Comparison of ENCODE assay signal across 26 mouse cellular contexts in the genomic region with DNA sequence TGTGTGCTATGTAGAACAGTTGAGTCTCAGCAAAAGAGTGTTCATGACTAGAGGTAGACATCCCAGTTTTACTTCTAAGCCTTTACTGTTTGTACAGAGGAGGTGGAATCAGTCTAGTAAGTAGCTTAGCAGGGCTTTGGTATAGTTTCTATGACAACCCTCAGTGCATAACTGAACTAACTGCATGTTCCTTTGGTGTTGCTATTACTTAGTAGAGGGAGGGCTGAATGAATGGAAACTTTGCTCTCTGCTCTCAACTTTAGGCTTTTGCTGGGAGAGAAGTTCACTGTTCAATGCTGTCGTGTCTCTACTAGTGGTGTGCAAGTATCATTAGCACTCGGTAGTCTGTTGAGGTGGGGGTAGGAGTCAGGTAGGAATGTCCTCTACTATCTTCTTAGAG.
DNase-seq lines count a peak whose midpoint lies in the region; ATAC-seq and TF ChIP-seq lines count a peak whose summit lies in the region.
"Had no signal": no experiment of that assay in that cellular context is flagged by ENCODE, and none has a peak within 500 bp of the region (broad histone marks: within the 10 kb centered on the region; RNA-seq: fewer than 3 reads in every experiment).

No protein-coding gene starts in this region.

- no peak for DNase-seq in forebrain, embryonic 11.5 days (ENCODE audit: low spot score)
- DNase-seq in CD4-positive helper T cell, adult 2 months (ENCODE audit: low read depth, low spot score), result peak; percentile 77
- peak; percentile 23 for DNase-seq in MEL (ENCODE audit: low read depth, low spot score)
- DNase-seq in urinary bladder, postnatal 25 days (ENCODE audit: low spot score), result no peak
- no peak for DNase-seq in embryo, embryonic 10 days (ENCODE audit: low spot score)
- DNase-seq in kidney, adult 2 months, result no peak
- DNase-seq: adrenal gland, adult 8-10 months; adrenal gland, postnatal 25 days; cerebellum, adult 11-12 months; cerebellum, adult 8-10 months; cerebellum, postnatal 10 days; cerebellum, postnatal 36 days; gastrocnemius, postnatal 25 days; heart, adult 18-20 months; heart, postnatal 10 days; heart, postnatal 36 days had no signal

- TF ChIP-seq POLR2A in MEL (IDR thresholded peaks at IDR 0.05; ENCODE audit: control insufficient read depth in 1 of 2, insufficient read depth in 1 of 2, low read depth in 1 of 2, low read length in 2 of 2, poor library complexity in 1 of 2), result no peak
- TF ChIP-seq POLR2A in kidney, adult 2 months (IDR thresholded peaks at IDR 0.05; ENCODE audit: low read depth, low read length), result no peak

- no peak overlapping the region for H3K4me3 ChIP-seq in forebrain, embryonic 15.5 days
- no peak overlapping the region for H3K4me3 ChIP-seq in forebrain, embryonic 11.5 days (ENCODE audit: low read depth, low read length)
- H3K4me3 ChIP-seq in MEL (ENCODE audit: control insufficient read depth in 1 of 2, insufficient read depth in 1 of 2, low read depth in 2 of 2, low read length in 2 of 2), result no peak overlapping the region
- no peak overlapping the region for H3K4me3 ChIP-seq in kidney, adult 2 months (ENCODE audit: insufficient read depth, low read depth, low read length)
- H3K4me3 ChIP-seq: forebrain, embryonic 13.5 days; heart, embryonic 12.5 days; heart, embryonic 15.5 days; hindbrain, embryonic 10.5 days; hindbrain, embryonic 13.5 days had no signal

- H3K27me3 ChIP-seq in forebrain, embryonic 15.5 days, result no peaks in the 10 kb centered on the region
- H3K27me3 ChIP-seq in forebrain, embryonic 11.5 days (ENCODE audit: control insufficient read depth, insufficient read depth, low read length), result no peaks in the 10 kb centered on the region
- no peaks in the 10 kb centered on the region for H3K27me3 ChIP-seq in MEL (ENCODE audit: control insufficient read depth in 1 of 2, insufficient read depth in 2 of 2, low read length in 2 of 2)
- H3K27me3 ChIP-seq in kidney, adult 2 months (replicated peaks; ENCODE audit: control insufficient read depth, insufficient read depth, low read length), result no peaks in the 10 kb centered on the region
- H3K27me3 ChIP-seq: forebrain, embryonic 13.5 days; heart, embryonic 12.5 days; heart, embryonic 15.5 days; hindbrain, embryonic 13.5 days had no signal

- H3K36me3 ChIP-seq in forebrain, embryonic 15.5 days, result no peaks in the 10 kb centered on the region
- no peaks in the 10 kb centered on the region for H3K36me3 ChIP-seq in forebrain, embryonic 11.5 days (ENCODE audit: control insufficient read depth, insufficient read depth, low read length)
- peaks cover 0 to 23% of the 10 kb centered on the region in 2 experiments; a peak in 2 of 4 replicates for H3K36me3 ChIP-seq in MEL (ENCODE audit: control insufficient read depth in 1 of 2, insufficient read depth in 2 of 2, low read length in 2 of 2)
- no peaks in the 10 kb centered on the region for H3K36me3 ChIP-seq in kidney, adult 2 months (ENCODE audit: control insufficient read depth, insufficient read depth, low read length)
- H3K36me3 ChIP-seq: heart, embryonic 12.5 days; heart, embryonic 15.5 days; hindbrain, embryonic 10.5 days; hindbrain, embryonic 13.5 days had no signal

- no peaks in the 10 kb centered on the region for H3K9me3 ChIP-seq in forebrain, embryonic 15.5 days
- no peaks in the 10 kb centered on the region for H3K9me3 ChIP-seq in forebrain, embryonic 11.5 days (ENCODE audit: control insufficient read depth, low read length)
- no peaks in the 10 kb centered on the region for H3K9me3 ChIP-seq in MEL (replicated peaks; ENCODE audit: insufficient read depth, low read length)
- H3K9me3 ChIP-seq: forebrain, embryonic 13.5 days; heart, embryonic 12.5 days; heart, embryonic 15.5 days; hindbrain, embryonic 10.5 days; hindbrain, embryonic 13.5 days had no signal

- 0 out of 2 replicates have a peak, but pooled peaks have one; percentile 29 for ATAC-seq in forebrain, embryonic 15.5 days (replicated peaks)
- ATAC-seq in forebrain, embryonic 11.5 days (replicated peaks; ENCODE audit: low FRiP score), result no peak
- ATAC-seq in inflammation-experienced regulatory T-cells, adult 6 months, result peak; percentile 80
- ATAC-seq: forebrain, embryonic 13.5 days; hindbrain, embryonic 16.5 days; intestine, embryonic 16.5 days; Patski had no signal

- no peak overlapping the region for H3K27ac ChIP-seq in forebrain, embryonic 15.5 days (replicated peaks)
- no peak overlapping the region for H3K27ac ChIP-seq in forebrain, embryonic 11.5 days (ENCODE audit: low read depth, low read length)
- H3K27ac ChIP-seq in MEL (ENCODE audit: control insufficient read depth, low read depth, low read length), result no peak overlapping the region
- H3K27ac ChIP-seq in kidney, adult 2 months (ENCODE audit: insufficient read depth, low read depth, low read length), result no peak overlapping the region
- H3K27ac ChIP-seq: forebrain, embryonic 13.5 days; heart, embryonic 15.5 days; hindbrain, embryonic 10.5 days; hindbrain, embryonic 13.5 days had no signal

- TF ChIP-seq RAD21 in MEL (IDR thresholded peaks at IDR 0.05; ENCODE audit: low read depth, low read length), result no peak

- no peaks in the 10 kb centered on the region for H3K79me2 ChIP-seq in MEL (ENCODE audit: control insufficient read depth, insufficient read depth, low read length, poor library complexity)

- TF ChIP-seq CTCF in MEL (IDR thresholded peaks at IDR 0.05 in 2 of 3, conservative IDR thresholded peaks at IDR 0.05 in 1 of 3; ENCODE audit: control insufficient read depth in 1 of 3, insufficient read depth in 1 of 3, low read depth in 2 of 3, low read length in 3 of 3, poor library complexity in 1 of 3, severe bottlenecking in 1 of 3), result no peak
- no peak for TF ChIP-seq CTCF in kidney, adult 2 months (conservative IDR thresholded peaks at IDR 0.05; ENCODE audit: insufficient read depth, insufficient read length, low read depth, low read length)

- no peaks in the 10 kb centered on the region for H3K4me1 ChIP-seq in forebrain, embryonic 15.5 days
- H3K4me1 ChIP-seq in forebrain, embryonic 11.5 days (replicated peaks; ENCODE audit: control insufficient read depth, insufficient read depth, low read length), result no peaks in the 10 kb centered on the region
- peaks cover 2 to 17% of the 10 kb centered on the region in 2 experiments; a peak in 2 of 4 replicates for H3K4me1 ChIP-seq in MEL (ENCODE audit: control insufficient read depth in 1 of 2, insufficient read depth in 2 of 2, low read length in 2 of 2)
- H3K4me1 ChIP-seq in kidney, adult 2 months (ENCODE audit: control insufficient read depth, insufficient read depth, low read length), result no peaks in the 10 kb centered on the region
- H3K4me1 ChIP-seq: forebrain, embryonic 13.5 days; heart, embryonic 12.5 days; heart, embryonic 15.5 days; hindbrain, embryonic 10.5 days; hindbrain, embryonic 13.5 days had no signal

- H3K9ac ChIP-seq in forebrain, embryonic 15.5 days (replicated peaks), result no peak overlapping the region
- H3K9ac ChIP-seq in forebrain, embryonic 11.5 days (ENCODE audit: low read length), result no peak overlapping the region
- no peak overlapping the region for H3K9ac ChIP-seq in MEL (ENCODE audit: control insufficient read depth, low read depth, low read length, poor library complexity, severe bottlenecking)
- H3K9ac ChIP-seq: forebrain, embryonic 13.5 days; heart, embryonic 12.5 days; heart, embryonic 15.5 days; hindbrain, embryonic 13.5 days had no signal

- no peak for TF ChIP-seq EP300 in MEL (IDR thresholded peaks at IDR 0.05; ENCODE audit: low read depth in 1 of 2, low read length in 2 of 2)

- no peak overlapping the region for H3K4me2 ChIP-seq in forebrain, embryonic 15.5 days (replicated peaks)
- no peak overlapping the region for H3K4me2 ChIP-seq in forebrain, embryonic 11.5 days (ENCODE audit: low read depth, low read length, severe bottlenecking)
- H3K4me2 ChIP-seq: forebrain, embryonic 13.5 days; heart, embryonic 12.5 days; heart, embryonic 15.5 days; hindbrain, embryonic 13.5 days had no signal

- 88% methylated on average over 2 of the region's 2 CpGs for WGBS in forebrain, embryonic 15.5 days
- WGBS in forebrain, embryonic 11.5 days, result 89% methylated on average over 2 of the region's 2 CpGs
- WGBS in kidney, adult 2 months, result 94% methylated on average over 2 of the region's 2 CpGs

TF ChIP-seq in MEL, 35 proteins besides CTCF, POLR2A, EP300 and RAD21:
- no peak for TF ChIP-seq TAL1 (IDR thresholded peaks at IDR 0.05; ENCODE audit: low read length)
- no peak for TF ChIP-seq POLR2AphosphoS2 (IDR thresholded peaks at IDR 0.05; ENCODE audit: low read length)
- no peak for TF ChIP-seq MAX (IDR thresholded peaks at IDR 0.05; ENCODE audit: low read length)
- no peak for TF ChIP-seq ELF1 (IDR thresholded peaks at IDR 0.05; ENCODE audit: low read depth, low read length)
- TF ChIP-seq MAZ (IDR thresholded peaks at IDR 0.05; ENCODE audit: low read depth, low read length), result no peak
- no peak for TF ChIP-seq E2F4 (IDR thresholded peaks at IDR 0.05; ENCODE audit: borderline replicate concordance, low read depth, low read length)
- no peak for TF ChIP-seq USF2 (IDR thresholded peaks at IDR 0.05; ENCODE audit: borderline replicate concordance in 1 of 2, insufficient read depth in 1 of 2, low read depth in 1 of 2, low read length in 2 of 2)
- no peak for TF ChIP-seq KAT2A (conservative IDR thresholded peaks at IDR 0.05; ENCODE audit: low read depth, low read length)
- no peak for TF ChIP-seq USF1 (IDR thresholded peaks at IDR 0.05; ENCODE audit: low read depth, low read length)
- no peak for TF ChIP-seq CHD2 (IDR thresholded peaks at IDR 0.05; ENCODE audit: low read length)
- no peak for TF ChIP-seq TBP (IDR thresholded peaks at IDR 0.05; ENCODE audit: low read depth, low read length)
- TF ChIP-seq HCFC1 (IDR thresholded peaks at IDR 0.05; ENCODE audit: low read depth, low read length), result no peak
- no peak for TF ChIP-seq MYC (IDR thresholded peaks at IDR 0.05; ENCODE audit: low read depth, low read length)
- TF ChIP-seq UBTF (IDR thresholded peaks at IDR 0.05; ENCODE audit: borderline replicate concordance, insufficient read depth, low read depth, low read length), result no peak
- no peak for TF ChIP-seq NELFE (IDR thresholded peaks at IDR 0.05; ENCODE audit: low read depth, low read length)

Comparison
In these comparisons a context has a peak if more than half of its experiments do, and no peak if none do; other contexts are left out.
1. DNase-seq: peak in CD4-positive helper T cell, adult 2 months (single experiment) and MEL (single experiment); none in forebrain, embryonic 11.5 days (single experiment), urinary bladder, postnatal 25 days (single experiment), embryo, embryonic 10 days (single experiment) and kidney, adult 2 months (single experiment).